Mouse (Mus musculus) forebrain, embryonic 15.5 days (tissue): ENCODE data around the gene Dtwd1. TPM values are rescaled to one million over a fixed set of nuclear protein-coding genes. Genes with fewer than 3 reads are reported as not detected.
"Not testable (repeated sequence)": the region's sequence is repeated elsewhere in the genome, so short reads cannot be mapped to it uniquely, and the experiment has no call there.

ENCODE experiments used
- ATAC-seq: fragments of 200-750 bp; cut with Nextera tagmentation; replicated peaks from 2 replicates; pipeline ENCODE4 v1.8.0; 2017; ENCODE audit warnings: mild to moderate bottlenecking, moderate TSS enrichment, moderate library complexity
- H3K27ac ChIP-seq: fragments of 300-500 bp; sonication (generic); replicated peaks from 2 replicates; pipeline ENCODE4 v1.5.1; 2015; ENCODE audit warnings: mild to moderate bottlenecking, inconsistent platforms
- H3K27me3 ChIP-seq: fragments of 300-500 bp; sonication (generic); 2 replicates; pipeline ENCODE4 v1.6.1; 2015; ENCODE audit warnings: inconsistent platforms
- H3K36me3 ChIP-seq: fragments of 300-500 bp; sonication (generic); 2 replicates; pipeline ENCODE4 v1.6.1; 2015; ENCODE audit warnings: mild to moderate bottlenecking, inconsistent platforms
- H3K4me1 ChIP-seq: fragments of 300-500 bp; sonication (generic); 2 replicates; pipeline ENCODE4 v1.6.1; 2015; ENCODE audit warnings: inconsistent platforms
- H3K4me2 ChIP-seq: fragments of 300-500 bp; sonication (generic); replicated peaks from 2 replicates; pipeline ENCODE4 v1.6.1; 2015; ENCODE audit warnings: mild to moderate bottlenecking, inconsistent platforms
- H3K4me3 ChIP-seq: fragments of 300-500 bp; sonication (generic); 2 replicates; pipeline ENCODE4 v1.5.1; 2015; ENCODE audit warnings: mild to moderate bottlenecking, inconsistent platforms
- H3K9ac ChIP-seq: fragments of 300-500 bp; sonication (generic); replicated peaks from 2 replicates; pipeline ENCODE4 v1.6.1; 2015; ENCODE audit warnings: mild to moderate bottlenecking, inconsistent platforms
- H3K9me3 ChIP-seq: fragments of 300-500 bp; sonication (generic); 2 replicates; pipeline ENCODE4 v1.6.1; 2016; ENCODE audit warnings: inconsistent platforms
- WGBS: fragments of 180-500 bp; shearing (Covaris S2); methylation state at CpG from one replicate; pipeline ENCODE4 v1.1.7; 2015; ENCODE audit warnings: mixed read lengths; 5-methylcytosine and 5-hydroxymethylcytosine counted together
- polyA plus RNA-seq: library from polyadenylated mRNA; unstranded; fragments of >200 nt; fragmentation: Nextera tagmentation; extraction: Ambion mirVana; gene quantifications from 2 replicates; pipeline ENCODE4 v1.2.1, GENCODE M21; 2015

Gene Dtwd1
- polyA plus RNA-seq, 1 experiment from 2014 or later, result 21.9 TPM

DNA sequence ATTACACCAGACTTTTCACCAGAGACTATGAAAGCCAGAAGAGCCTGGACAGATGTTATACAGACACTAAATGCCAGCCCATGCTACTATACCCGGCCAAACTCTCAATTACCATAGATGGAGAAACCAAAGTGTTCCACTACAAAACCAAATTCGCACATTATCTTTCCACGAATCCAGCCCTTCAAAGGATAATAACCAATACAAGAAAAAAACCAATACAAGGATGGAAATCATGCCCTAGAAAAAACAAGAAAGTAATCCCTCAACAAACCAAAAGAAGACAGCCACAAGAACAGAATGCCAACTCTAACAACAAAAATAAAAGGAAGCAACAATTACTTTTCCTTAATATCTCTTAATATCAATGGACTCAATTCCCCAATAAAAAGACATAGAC lies 62.9 kb downstream of the Dtwd1 start, which contains the start of gene Gm17555:
Gene Gm17555, plus strand, starts transcription at position 301 of the 400 bp plus-strand sequence.
- not testable (repeated sequence) for H3K9me3 ChIP-seq, ATAC-seq, H3K4me2 ChIP-seq, H3K4me3 ChIP-seq, H3K27ac ChIP-seq, H3K27me3 ChIP-seq, H3K4me1 ChIP-seq, H3K9ac ChIP-seq, H3K36me3 ChIP-seq
- 94% methylated on average over 3 of the region's 3 CpGs for WGBS

Other genes starting within 250 kb of the Dtwd1 start
- gene Fgf7, start 117.5 kb upstream of the Dtwd1 start, polyA plus RNA-seq, result 0.61 and 0.65 TPM in 2 replicates
- not detected in 2 replicates for gene Fam227b, start 137 bp upstream of the Dtwd1 start, polyA plus RNA-seq
- gene Gm17555, start 63.0 kb downstream of the Dtwd1 start, polyA plus RNA-seq, result not detected in 2 replicates